Mouse (Mus musculus): ENCODE measurements around the gene Ap3b2. TPM values are rescaled to one million over a fixed set of nuclear protein-coding genes. Genes with fewer than 3 reads are reported as not detected.
A peak's percentile ranks its signal among the peaks of the same experiment; 100 is the strongest.
"Not testable (repeated sequence)": the region's sequence is repeated elsewhere in the genome, so short reads cannot be mapped to it uniquely, and the experiment has no call there.

The Ap3b2 gene
- total RNA-seq, 2 experiments from 2014 or later: 164 to 171 TPM

- DNase-seq (ENCODE audit: low spot score in 2 of 2): not testable (repeated sequence)
These were observed 15.5 kb downstream of the Ap3b2 start for GRCm38 (mm10) chr7:81478261-81478660.

DNA sequence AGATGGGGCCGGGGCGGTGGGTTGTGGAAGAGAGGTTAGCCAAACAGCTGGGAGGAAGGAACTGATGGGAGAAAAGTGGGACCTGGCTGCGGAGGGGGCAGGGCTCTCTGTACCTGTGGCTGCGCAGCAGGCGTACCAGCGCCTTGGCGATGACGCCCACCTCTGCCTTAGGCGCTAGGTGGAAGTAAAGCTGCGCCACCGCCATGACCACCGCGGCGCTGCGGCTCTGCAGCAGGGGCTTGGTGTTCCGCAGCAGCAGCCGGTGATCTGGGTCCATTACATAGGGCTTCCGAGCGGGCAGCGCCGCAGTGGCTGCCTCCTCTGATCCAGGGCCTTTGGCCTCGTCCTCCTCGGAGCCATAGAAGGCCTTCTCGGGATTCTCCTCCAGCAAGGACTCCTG, 16.9 kb downstream of the Ap3b2 start:
- DNase-seq (ENCODE audit: low spot score in 2 of 2): no peak

DNA sequence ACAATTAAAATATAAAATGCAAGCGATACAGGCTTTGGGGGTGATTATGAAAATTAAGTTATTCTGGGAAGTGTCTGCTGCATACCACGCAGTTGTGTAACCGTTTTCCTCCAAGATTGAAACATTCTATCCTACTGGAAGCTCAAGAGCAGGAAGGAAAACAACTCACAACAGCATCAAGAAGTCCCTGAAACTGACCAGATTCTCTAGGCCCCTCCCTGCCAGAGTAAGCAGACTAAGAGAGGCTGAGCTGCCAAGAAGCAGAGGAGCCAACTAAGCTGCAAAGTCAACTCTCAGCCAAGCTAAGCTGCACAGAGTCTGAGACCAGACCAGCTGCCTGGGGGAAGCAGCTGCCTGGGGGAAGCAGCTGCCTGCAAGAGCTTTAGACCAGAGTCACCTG, 18.5 kb downstream of the Ap3b2 start:
- DNase-seq (ENCODE audit: low spot score in 2 of 2): peak in 1 of 2 experiments; percentile 42

DNA sequence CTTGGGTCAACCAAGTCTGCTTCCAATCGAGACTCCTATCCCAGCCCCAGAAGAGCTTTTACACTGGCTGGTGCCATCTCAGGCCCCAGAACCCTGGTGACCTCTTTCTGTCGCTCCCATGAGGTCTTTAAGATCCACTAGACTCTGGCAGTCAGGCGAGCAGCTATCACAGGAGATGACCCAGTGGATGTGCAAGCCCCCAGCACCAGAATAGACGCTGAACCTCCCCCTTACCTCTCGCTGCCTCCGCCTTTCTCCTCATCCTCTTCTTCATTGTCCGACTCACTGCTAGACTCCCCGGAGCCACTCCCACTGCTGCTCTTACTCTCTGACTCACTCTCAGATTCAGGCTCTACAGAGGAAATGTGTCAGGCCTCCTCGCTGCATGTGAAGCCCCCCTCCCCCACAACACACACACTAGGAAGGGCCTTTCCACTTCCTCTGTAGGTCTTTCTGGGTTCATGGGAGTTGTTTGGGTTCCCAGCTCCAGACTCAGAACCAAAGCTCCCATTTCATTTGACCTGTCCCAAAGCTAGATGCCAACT, 28.7 kb downstream of the Ap3b2 start:
- no peak for DNase-seq (ENCODE audit: low spot score in 2 of 2)

- DNase-seq (ENCODE audit: low spot score in 2 of 2): no peak
These were observed 29.6 kb downstream of the Ap3b2 start for GRCm38 (mm10) chr7:81464116-81464515.

- DNase-seq (ENCODE audit: low spot score in 2 of 2): no peak
These were observed 30.9 kb downstream of the Ap3b2 start for GRCm38 (mm10) chr7:81462815-81463214.

GRCm38 (mm10) chr7:81455155-81455651, 38.5 kb downstream of the Ap3b2 start, which contains the start of gene Cpeb1:
Cpeb1 (minus strand) TSS chr7:81455465.
- DNase-seq (ENCODE audit: low spot score in 2 of 2): peak; percentile 68 to 78

DNA sequence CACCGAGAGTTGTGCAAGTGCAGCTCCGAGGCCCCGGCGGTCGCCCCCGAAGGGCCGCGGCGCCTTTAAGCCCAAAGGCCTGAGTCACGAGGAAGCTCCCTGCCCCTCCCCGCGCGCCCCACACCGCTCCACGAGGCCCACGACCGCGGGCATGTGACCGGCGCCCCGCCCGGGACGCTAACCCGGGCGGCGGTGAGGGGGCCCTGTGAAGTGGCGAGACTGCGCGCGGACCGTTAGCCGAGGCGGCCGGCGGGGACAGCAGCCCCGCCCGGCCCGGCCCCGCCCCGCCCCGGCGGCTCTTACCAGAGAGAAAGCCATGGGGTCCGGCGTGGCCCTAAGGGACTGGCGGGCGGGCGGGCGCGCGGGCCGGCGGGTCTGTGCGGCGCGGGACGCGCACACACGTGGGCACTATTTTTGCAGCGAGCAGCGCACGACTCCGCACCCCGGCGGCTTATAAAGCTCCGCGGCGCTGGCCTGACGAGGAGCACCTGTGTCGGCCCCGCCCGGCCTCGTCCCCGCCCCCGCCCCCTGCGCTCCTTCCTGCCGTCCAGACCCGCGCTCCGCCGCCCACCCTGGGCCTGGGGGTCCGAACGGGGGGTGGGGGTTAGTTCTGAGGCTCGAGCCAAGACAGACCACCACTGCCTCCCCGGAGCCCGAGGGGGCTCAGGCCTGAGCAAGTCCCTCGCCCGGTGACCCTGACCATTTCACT, 39.2 kb downstream of the Ap3b2 start:
- peak; percentile 57 to 74 for DNase-seq (ENCODE audit: low spot score in 2 of 2)

DNA sequence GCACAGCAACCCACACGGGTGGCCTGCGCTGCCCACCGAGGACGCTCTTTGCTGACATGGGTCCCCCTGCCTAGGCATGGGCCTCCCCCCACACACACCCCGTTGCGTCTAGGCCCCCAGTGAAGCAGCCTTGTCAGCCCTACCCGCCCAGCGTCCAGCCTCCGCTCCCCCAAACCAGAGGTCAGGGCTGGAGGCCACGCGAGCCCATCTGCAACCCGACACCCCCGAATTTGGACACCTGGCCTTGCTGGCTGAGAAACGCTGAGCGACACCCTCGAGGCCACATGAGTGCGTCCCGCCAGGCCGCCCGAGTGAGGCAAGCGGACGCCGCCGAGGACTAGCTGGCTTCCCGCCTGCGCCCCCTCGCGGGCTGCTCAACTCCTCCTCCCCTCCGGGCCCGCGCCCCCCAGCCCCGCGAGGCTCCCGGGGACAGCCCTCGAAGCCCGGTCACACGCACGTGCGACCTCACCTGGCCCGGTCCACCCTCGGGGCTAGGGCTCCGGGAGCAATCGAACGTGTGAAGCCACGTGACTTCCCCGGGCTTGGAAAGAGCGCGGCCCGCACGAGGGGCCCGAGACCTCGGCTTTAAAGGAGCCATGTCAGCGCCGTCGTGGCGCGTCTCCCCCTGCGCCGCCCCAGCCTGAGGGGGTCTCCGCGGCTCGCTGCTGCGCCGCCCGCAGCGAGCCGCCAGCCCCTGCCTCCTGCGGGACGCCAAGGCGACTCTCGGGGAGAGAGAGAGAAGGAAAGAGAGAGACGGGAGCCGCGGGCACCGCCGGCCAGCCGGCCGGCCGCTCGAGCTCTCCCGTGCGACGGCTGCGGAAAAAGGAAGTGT, 40.1 kb downstream of the Ap3b2 start:
- peak; percentile 40 to 56 for DNase-seq (ENCODE audit: low spot score in 2 of 2)

GRCm38 (mm10) chr7:81452971-81453441, 40.7 kb downstream of the Ap3b2 start:
- peak; percentile 31 to 51 for DNase-seq (ENCODE audit: low spot score in 2 of 2)

Other genes with a start within 250 kb of the Ap3b2 start
- gene Rps17, start 148.7 kb downstream of the Ap3b2 start, total RNA-seq (2021): 100 to 1,000 TPM; 601 to 632 TPM
- 100 to 1,000 TPM; 114 to 125 TPM for gene Cpeb1, start 38.5 kb downstream of the Ap3b2 start, total RNA-seq (2021)
- not detected for gene BC048679, start 4.4 kb upstream of the Ap3b2 start, total RNA-seq (2021)
- gene Fsd2, start 73.0 kb upstream of the Ap3b2 start, total RNA-seq (2021): under 1 TPM; 0.23 to 0.52 TPM
- gene Whamm, start 77.3 kb upstream of the Ap3b2 start, total RNA-seq (2021): 10 to 100 TPM; 19.2 to 19.5 TPM
- 10 to 100 TPM; 85.9 to 96.4 TPM for gene Homer2, start 213.6 kb upstream of the Ap3b2 start, total RNA-seq (2021)